Mouse (Mus musculus): ENCODE data around the gene F9.
"Not testable (repeated sequence)": the region's sequence is repeated elsewhere in the genome, so short reads cannot be mapped to it uniquely, and the experiment has no call there.

Gene F9

GRCm38 (mm10) chrX:59999221-60000083 is at the start of gene F9:
Gene F9, plus strand, starts transcription at chrX:59999464.
- in situ Hi-C loops (cut with MboI; ENCODE audit: low pct_unique_long_range_greater_than_20kb in 1 of 2, low sequenced_read_pairs in 2 of 2, unreplicated experiment in 1 of 2), result loop anchor here (25.0 kb wide), 2 partner anchors 463 to 812 kb away; no protein-coding TSS in a partner anchor

DNA sequence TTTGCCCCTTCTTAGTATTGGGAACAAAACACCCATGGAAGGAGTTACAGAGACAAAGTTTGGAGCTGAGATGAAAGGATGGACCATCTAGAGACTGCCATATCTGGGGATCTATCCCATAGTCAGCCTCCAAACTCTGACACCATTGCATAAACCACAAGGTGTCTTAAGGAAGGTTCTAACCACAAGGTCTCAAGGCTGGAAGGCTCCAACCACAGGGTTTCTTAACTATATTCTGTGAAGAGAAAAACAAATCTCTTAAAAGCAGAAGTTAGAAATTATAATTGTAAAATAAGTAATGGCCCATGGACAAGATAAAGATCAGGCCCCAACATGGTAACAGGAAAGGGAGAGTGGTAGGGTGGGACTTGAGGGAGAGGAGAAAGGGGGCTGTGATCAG is 29.5 kb upstream of the F9 start:
- in situ Hi-C loops (cut with MboI; ENCODE audit: low pct_unique_long_range_greater_than_20kb in 1 of 2, low sequenced_read_pairs in 2 of 2, unreplicated experiment in 1 of 2), result not testable (repeated sequence)

- in situ Hi-C loops (cut with MboI; ENCODE audit: low pct_unique_long_range_greater_than_20kb in 1 of 2, low sequenced_read_pairs in 2 of 2, unreplicated experiment in 1 of 2), result loop anchor here (25.0 kb wide), 2 partner anchors 462 to 813 kb away; no protein-coding TSS in a partner anchor
Measured at GRCm38 (mm10) chrX:60000084-60000443, 800 bp downstream of the F9 start.

DNA sequence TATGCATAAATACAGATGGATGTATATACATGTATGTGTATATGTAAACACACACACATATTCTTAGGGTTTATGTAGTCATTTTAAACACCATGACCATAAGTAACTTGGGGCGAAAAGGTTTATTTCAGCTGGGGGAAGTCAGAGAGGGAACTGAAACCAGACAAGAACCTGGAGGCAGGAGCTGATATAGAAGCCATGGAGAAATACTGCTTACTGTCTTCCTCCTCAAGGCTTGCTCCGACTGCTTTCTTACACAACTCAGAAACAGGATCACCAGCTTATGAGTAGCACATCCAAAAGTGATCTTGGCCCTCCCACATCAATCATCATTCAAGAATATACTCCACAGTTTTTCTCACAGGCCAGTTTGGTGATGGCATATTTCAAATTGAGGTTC is 2.2 kb downstream of the F9 start:
- in situ Hi-C loops (cut with MboI; ENCODE audit: low pct_unique_long_range_greater_than_20kb in 1 of 2, low sequenced_read_pairs in 2 of 2, unreplicated experiment in 1 of 2), result loop anchor here (25.0 kb wide), 2 partner anchors 461 to 814 kb away; no protein-coding TSS in a partner anchor

DNA sequence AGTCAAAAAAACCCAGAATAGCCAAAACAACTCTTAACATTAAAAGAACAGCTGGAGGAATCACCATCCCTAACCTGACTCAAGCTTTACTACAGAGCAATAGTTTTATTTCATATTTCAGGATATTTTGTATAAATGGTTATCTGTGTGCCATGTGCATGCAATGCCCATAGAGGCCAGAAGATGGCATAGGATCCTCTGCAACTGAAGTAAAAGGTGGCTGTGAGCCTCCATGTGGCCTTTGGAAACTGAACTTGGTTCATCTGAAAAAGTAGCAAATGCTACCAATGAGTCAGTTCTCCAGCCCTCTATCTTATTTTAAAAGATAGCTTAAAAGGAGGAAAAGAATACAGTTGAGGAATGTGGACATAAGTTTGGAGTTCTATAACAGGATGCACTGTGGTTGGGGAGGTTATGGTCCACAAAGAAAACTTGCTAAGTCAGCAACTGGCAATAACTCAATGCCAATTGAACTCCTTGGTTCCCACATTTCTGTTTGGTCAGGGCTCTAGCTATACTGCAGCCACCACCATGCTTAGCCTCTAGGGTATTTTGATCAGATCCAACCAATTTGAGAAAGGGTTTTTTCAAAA is 13.9 kb downstream of the F9 start:
- in situ Hi-C loops (cut with MboI; ENCODE audit: low pct_unique_long_range_greater_than_20kb in 1 of 2, low sequenced_read_pairs in 2 of 2, unreplicated experiment in 1 of 2), result loop anchor here (25.0 kb wide), 2 partner anchors 449 to 826 kb away; no protein-coding TSS in a partner anchor

GRCm38 (mm10) chrX:60014588-60014987 is 15.3 kb downstream of the F9 start:
- in situ Hi-C loops (cut with MboI; ENCODE audit: low pct_unique_long_range_greater_than_20kb in 1 of 2, low sequenced_read_pairs in 2 of 2, unreplicated experiment in 1 of 2), result loop anchor here (25.0 kb wide), 2 partner anchors 448 to 827 kb away; no protein-coding TSS in a partner anchor

DNA sequence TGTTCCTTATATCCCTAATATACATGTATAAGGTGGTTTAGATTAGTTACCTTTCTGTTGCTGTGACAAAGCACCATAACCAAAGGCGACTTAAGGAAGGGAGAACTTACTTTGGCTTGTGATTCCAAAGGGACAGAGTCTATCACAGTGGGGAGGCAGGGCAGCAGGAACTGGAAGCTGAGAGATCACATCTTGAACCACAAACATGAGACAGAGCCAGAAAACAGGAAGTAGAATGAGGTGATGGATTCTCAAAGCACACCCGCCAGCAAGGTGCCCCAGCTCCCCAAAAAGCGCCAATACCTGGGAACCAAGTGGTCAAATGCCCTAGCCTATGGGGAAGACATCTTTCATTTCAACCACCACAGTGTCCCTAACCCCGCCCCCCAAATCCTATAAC is 21.7 kb downstream of the F9 start:
- in situ Hi-C loops (cut with MboI; ENCODE audit: low pct_unique_long_range_greater_than_20kb in 1 of 2, low sequenced_read_pairs in 2 of 2, unreplicated experiment in 1 of 2), result loop anchor here (10.0 to 25.0 kb wide), 3 partner anchors 441 to 834 kb away; no protein-coding TSS in a partner anchor

- in situ Hi-C loops (cut with MboI; ENCODE audit: low pct_unique_long_range_greater_than_20kb in 1 of 2, low sequenced_read_pairs in 2 of 2, unreplicated experiment in 1 of 2), result loop anchor here (10.0 to 25.0 kb wide), 3 partner anchors 441 to 834 kb away; no protein-coding TSS in a partner anchor
Measured at GRCm38 (mm10) chrX:60021595-60021994, 22.3 kb downstream of the F9 start.

DNA sequence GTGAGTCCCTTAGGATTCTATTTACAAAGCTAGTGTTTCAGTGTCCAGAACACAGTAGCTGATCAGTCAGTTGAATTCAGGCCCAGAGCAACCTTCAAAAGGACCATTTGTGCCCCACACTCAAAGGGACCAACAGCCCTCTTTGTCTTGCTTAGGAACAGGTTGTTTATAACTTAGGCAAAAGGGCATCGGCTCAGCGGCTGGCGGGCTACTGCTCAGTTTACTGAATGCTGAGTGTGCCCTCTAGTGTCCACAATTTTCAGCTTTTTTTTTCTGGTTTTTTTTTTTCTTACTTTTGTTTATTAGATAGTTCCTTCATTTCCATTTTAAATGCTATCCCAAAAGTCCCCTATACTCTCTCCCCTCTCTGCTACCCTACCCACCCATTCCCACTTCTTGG is 27.4 kb downstream of the F9 start:
- in situ Hi-C loops (cut with MboI; ENCODE audit: low pct_unique_long_range_greater_than_20kb in 1 of 2, low sequenced_read_pairs in 2 of 2, unreplicated experiment in 1 of 2), result loop anchor here in 1 of 2 experiments (10.0 kb wide), 1 partner anchor 438 kb away; no protein-coding TSS in a partner anchor

DNA sequence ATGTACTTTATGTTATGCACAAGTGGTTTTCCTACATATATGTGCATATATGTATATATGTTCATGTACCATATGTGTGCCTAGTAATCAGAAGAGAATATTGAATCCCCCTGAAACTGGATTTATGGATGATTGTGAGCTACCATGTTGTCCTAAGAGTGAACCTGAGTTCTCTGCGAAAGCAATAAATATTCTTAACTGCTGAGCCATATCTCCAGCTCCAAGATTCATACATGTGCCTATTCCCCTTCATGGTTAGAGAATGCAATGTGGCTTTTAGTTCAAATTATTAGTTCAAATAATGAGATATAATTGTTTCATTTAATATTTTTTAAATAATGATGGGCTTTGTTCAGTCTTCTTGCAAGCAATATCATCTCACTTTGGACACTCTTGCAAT is 55.5 kb downstream of the F9 start:
- in situ Hi-C loops (cut with MboI; ENCODE audit: low pct_unique_long_range_greater_than_20kb in 1 of 2, low sequenced_read_pairs in 2 of 2, unreplicated experiment in 1 of 2), result no loop called here

DNA sequence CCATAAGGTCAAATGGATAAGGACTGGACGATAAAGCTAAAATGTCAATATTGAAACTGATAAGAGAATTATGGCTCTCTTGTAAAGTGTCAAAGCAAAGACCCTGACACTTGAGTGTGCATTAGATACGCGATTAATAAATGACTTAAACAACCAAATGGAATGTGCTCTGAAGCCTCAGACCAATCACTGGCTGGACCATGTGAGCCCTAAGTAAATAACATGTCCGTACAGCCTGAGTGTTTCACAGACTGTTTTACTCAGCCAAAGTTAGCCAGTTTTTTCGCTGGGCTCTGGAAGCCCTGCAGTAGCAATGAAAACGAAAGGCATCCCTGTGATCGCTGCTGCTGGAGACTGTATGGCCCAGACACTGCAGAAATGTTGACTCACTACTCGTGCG is 55.9 kb downstream of the F9 start:
- in situ Hi-C loops (cut with MboI; ENCODE audit: low pct_unique_long_range_greater_than_20kb in 1 of 2, low sequenced_read_pairs in 2 of 2, unreplicated experiment in 1 of 2), result no loop called here

DNA sequence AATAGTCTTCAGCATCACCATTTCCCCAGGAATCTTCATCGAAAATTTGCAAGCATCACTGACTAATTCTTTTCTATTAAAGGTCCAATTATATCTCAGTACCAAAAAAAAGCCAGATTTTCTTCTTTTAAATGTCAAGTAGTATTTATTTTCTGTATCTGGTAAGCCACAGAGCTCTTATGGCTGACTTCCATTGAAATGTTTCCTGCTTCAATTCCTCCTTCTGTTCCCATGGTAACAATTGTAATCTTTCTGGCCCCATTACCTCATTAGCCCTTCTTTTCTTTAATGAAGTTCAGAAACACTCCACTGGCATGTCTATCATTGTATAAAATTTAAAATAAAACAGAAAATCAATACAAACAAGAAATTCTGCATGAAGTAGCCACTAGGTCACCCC is 76.1 kb downstream of the F9 start:
- in situ Hi-C loops (cut with MboI; ENCODE audit: low pct_unique_long_range_greater_than_20kb in 1 of 2, low sequenced_read_pairs in 2 of 2, unreplicated experiment in 1 of 2), result no loop called here
